Mouse (Mus musculus) intestine, embryonic 15.5 days (tissue): ENCODE results near the gene Hnrnph1. TPM values are rescaled to one million over a fixed set of nuclear protein-coding genes. Genes with fewer than 3 reads are reported as not detected.
A peak's percentile ranks its signal among the peaks of the same experiment; 100 is the strongest.

Source experiments
- ATAC-seq: fragments of 200-750 bp; cut with Nextera tagmentation; 2 replicates; pipeline ENCODE4 v1.8.0; 2017; ENCODE audit warnings: moderate TSS enrichment, moderate library complexity
- H3K27ac ChIP-seq: fragments of 300-500 bp; sonication (generic); 2 replicates; pipeline ENCODE4 v1.5.1; 2015; ENCODE audit warnings: mild to moderate bottlenecking, inconsistent platforms
- H3K27me3 ChIP-seq: fragments of 300-500 bp; sonication (generic); replicated peaks from 2 replicates; pipeline ENCODE4 v1.6.1; 2015; ENCODE audit warnings: inconsistent platforms
- H3K36me3 ChIP-seq: fragments of 300-500 bp; sonication (generic); 2 replicates; pipeline ENCODE4 v1.6.1; 2015; ENCODE audit warnings: inconsistent platforms
- H3K4me1 ChIP-seq: fragments of 300-500 bp; sonication (generic); replicated peaks from 2 replicates; pipeline ENCODE4 v1.6.1; 2015; ENCODE audit warnings: inconsistent platforms
- H3K4me2 ChIP-seq: fragments of 300-500 bp; sonication (generic); replicated peaks from 2 replicates; pipeline ENCODE4 v1.6.1; 2015; ENCODE audit warnings: mild to moderate bottlenecking, inconsistent platforms
- H3K4me3 ChIP-seq: fragments of 300-500 bp; sonication (generic); replicated peaks from 2 replicates; pipeline ENCODE4 v1.5.1; 2015; ENCODE audit warnings: inconsistent platforms
- H3K9ac ChIP-seq: fragments of 300-500 bp; sonication (generic); 2 replicates; pipeline ENCODE4 v1.6.1; 2015; ENCODE audit warnings: inconsistent platforms
- H3K9me3 ChIP-seq: fragments of 300-500 bp; sonication (generic); 2 replicates; pipeline ENCODE4 v1.6.1; 2016; ENCODE audit warnings: inconsistent platforms
- WGBS: fragments of 180-500 bp; shearing (Covaris S2); methylation state at CpG from one replicate; pipeline ENCODE4 v1.1.7; 2015; 5-methylcytosine and 5-hydroxymethylcytosine counted together
- polyA plus RNA-seq: library from polyadenylated mRNA; unstranded; fragments of >200 nt; fragmentation: Nextera tagmentation; extraction: Ambion mirVana; gene quantifications from 2 replicates; pipeline ENCODE4 v1.2.1, GENCODE M21; 2015

The Hnrnph1 gene
- polyA plus RNA-seq, 1 experiment from 2014 or later = 324 TPM

- H3K4me2 ChIP-seq = no peak overlapping the region
- H3K9ac ChIP-seq = no peak overlapping the region
- H3K27me3 ChIP-seq = no peaks in the 10 kb centered on the region
- ATAC-seq = no peak
- 0 out of 2 replicates have a peak, but pooled peaks cover 3% of the 10 kb centered on the region for H3K36me3 ChIP-seq
- 91% methylated on average over 6 of the region's 6 CpGs for WGBS
- H3K27ac ChIP-seq = no peak overlapping the region
- no peaks in the 10 kb centered on the region for H3K9me3 ChIP-seq
- H3K4me3 ChIP-seq = no peak overlapping the region
- H3K4me1 ChIP-seq = no peaks in the 10 kb centered on the region
Observed at GRCm38 (mm10) chr11:50393306-50393705, 16.5 kb downstream of the Hnrnph1 start.

- Histone ChIP-seq H3K9me3 (no peaks in the 10 kb centered on the region), H3K4me2 (no peak overlapping the region), H3K4me3 (no peak overlapping the region), H3K36me3 (no peaks in the 10 kb centered on the region), H3K27me3 (no peaks in the 10 kb centered on the region), H3K9ac (no peak overlapping the region), H3K4me1 (no peaks in the 10 kb centered on the region), H3K27ac (no peak overlapping the region)
- ATAC-seq = no peak
- WGBS = 84% methylated on average over 7 of the region's 7 CpGs
Observed at GRCm38 (mm10) chr11:50394731-50395130, 17.9 kb downstream of the Hnrnph1 start.

GRCm38 (mm10) chr11:50396766-50397307, 20.0 kb downstream of the Hnrnph1 start:
- H3K27ac ChIP-seq = no peak overlapping the region
- H3K4me1 ChIP-seq = no peaks in the 10 kb centered on the region
- no peaks in the 10 kb centered on the region for H3K9me3 ChIP-seq
- no peak for ATAC-seq
- H3K36me3 ChIP-seq = 0 out of 2 replicates have a peak, but pooled peaks cover 5% of the 10 kb centered on the region
- no peak overlapping the region for H3K4me2 ChIP-seq
- no peak overlapping the region for H3K4me3 ChIP-seq
- no peak overlapping the region for H3K9ac ChIP-seq
- 80% methylated on average over 11 of the region's 11 CpGs for WGBS
- H3K27me3 ChIP-seq = no peaks in the 10 kb centered on the region

- 78% methylated on average over 9 of the region's 9 CpGs for WGBS
- Histone ChIP-seq H3K4me2 (no peak overlapping the region), H3K9ac (no peak overlapping the region), H3K4me1 (no peaks in the 10 kb centered on the region), H3K4me3 (no peak overlapping the region), H3K9me3 (no peaks in the 10 kb centered on the region), H3K36me3 (peaks cover 6% of the 10 kb centered on the region; the same call in 1 of the 2 replicates), H3K27ac (no peak overlapping the region), H3K27me3 (no peaks in the 10 kb centered on the region)
- ATAC-seq = no peak
Observed at GRCm38 (mm10) chr11:50397316-50397715, 20.5 kb downstream of the Hnrnph1 start.

GRCm38 (mm10) chr11:50398803-50399202, 22.0 kb downstream of the Hnrnph1 start:
- no peak overlapping the region for H3K4me2 ChIP-seq
- no peaks in the 10 kb centered on the region for H3K9me3 ChIP-seq
- no peak overlapping the region for H3K27ac ChIP-seq
- 88% methylated on average over 13 of the region's 13 CpGs for WGBS
- no peaks in the 10 kb centered on the region for H3K4me1 ChIP-seq
- no peak for ATAC-seq
- peaks cover 15% of the 10 kb centered on the region for H3K36me3 ChIP-seq
- H3K9ac ChIP-seq = no peak overlapping the region
- no peak overlapping the region for H3K4me3 ChIP-seq
- no peaks in the 10 kb centered on the region for H3K27me3 ChIP-seq

- H3K27ac ChIP-seq = no peak overlapping the region
- H3K27me3 ChIP-seq = no peaks in the 10 kb centered on the region
- H3K4me2 ChIP-seq = no peak overlapping the region
- WGBS = 88% methylated on average over 3 of the region's 3 CpGs
- ATAC-seq = no peak
- H3K4me1 ChIP-seq = no peaks in the 10 kb centered on the region
- no peak overlapping the region for H3K4me3 ChIP-seq
- peaks cover 15% of the 10 kb centered on the region for H3K36me3 ChIP-seq
- no peaks in the 10 kb centered on the region for H3K9me3 ChIP-seq
- no peak overlapping the region for H3K9ac ChIP-seq
Observed at GRCm38 (mm10) chr11:50402481-50402880, 25.7 kb downstream of the Hnrnph1 start.

GRCm38 (mm10) chr11:50403367-50404014, 26.7 kb downstream of the Hnrnph1 start:
- Histone ChIP-seq H3K4me2 (no peak overlapping the region), H3K9ac (no peak overlapping the region), H3K4me3 (no peak overlapping the region), H3K27ac (no peak overlapping the region), H3K27me3 (no peaks in the 10 kb centered on the region), H3K9me3 (no peaks in the 10 kb centered on the region), H3K4me1 (no peaks in the 10 kb centered on the region), H3K36me3 (peaks cover 15% of the 10 kb centered on the region)
- WGBS = 70% methylated on average over 10 of the region's 10 CpGs
- no peak for ATAC-seq

GRCm38 (mm10) chr11:50407235-50407634, 30.4 kb downstream of the Hnrnph1 start:
- Histone ChIP-seq H3K9ac (no peak overlapping the region), H3K36me3 (peaks cover 17% of the 10 kb centered on the region), H3K9me3 (no peaks in the 10 kb centered on the region), H3K4me2 (no peak overlapping the region), H3K4me1 (no peaks in the 10 kb centered on the region), H3K27me3 (no peaks in the 10 kb centered on the region), H3K4me3 (no peak overlapping the region), H3K27ac (no peak overlapping the region)
- ATAC-seq = no peak
- WGBS = 63% methylated on average over 6 of the region's 6 CpGs

- WGBS = 91% methylated on average over 6 of the region's 6 CpGs
- no peak overlapping the region for H3K4me3 ChIP-seq
- H3K36me3 ChIP-seq = peaks cover 5% of the 10 kb centered on the region; the same call in 1 of the 2 replicates
- H3K9me3 ChIP-seq = no peaks in the 10 kb centered on the region
- H3K4me2 ChIP-seq = no peak overlapping the region
- no peaks in the 10 kb centered on the region for H3K27me3 ChIP-seq
- no peak overlapping the region for H3K27ac ChIP-seq
- no peak for ATAC-seq
- H3K9ac ChIP-seq = no peak overlapping the region
- H3K4me1 ChIP-seq = no peaks in the 10 kb centered on the region
Observed at GRCm38 (mm10) chr11:50415563-50416241, 38.9 kb downstream of the Hnrnph1 start.

GRCm38 (mm10) chr11:50417856-50418255, 41.1 kb downstream of the Hnrnph1 start:
- Histone ChIP-seq H3K27ac (no peak overlapping the region), H3K9ac (no peak overlapping the region), H3K4me3 (no peak overlapping the region), H3K9me3 (no peaks in the 10 kb centered on the region), H3K36me3 (peaks cover 5% of the 10 kb centered on the region; the same call in 1 of the 2 replicates), H3K27me3 (no peaks in the 10 kb centered on the region), H3K4me2 (no peak overlapping the region), H3K4me1 (no peaks in the 10 kb centered on the region; the same call in 1 of the 2 replicates)
- no peak for ATAC-seq
- 71% methylated on average over 2 of the region's 2 CpGs for WGBS

GRCm38 (mm10) chr11:50421461-50421860, 44.7 kb downstream of the Hnrnph1 start:
- peaks cover 5% of the 10 kb centered on the region; the same call in 1 of the 2 replicates for H3K36me3 ChIP-seq
- no peaks in the 10 kb centered on the region for H3K9me3 ChIP-seq
- WGBS = 43% methylated on average over 5 of the region's 5 CpGs
- peak overlapping the region; percentile 30 for H3K4me3 ChIP-seq
- H3K4me1 ChIP-seq = no peaks in the 10 kb centered on the region; the same call in 1 of the 2 replicates
- H3K9ac ChIP-seq = peak overlapping the region; percentile 17; the same call in 1 of the 2 replicates
- peak; percentile 29; the same call in 1 of the 2 replicates for ATAC-seq
- H3K27ac ChIP-seq = no peak overlapping the region
- H3K27me3 ChIP-seq = no peaks in the 10 kb centered on the region
- H3K4me2 ChIP-seq = peak overlapping the region; percentile 67

- no peak overlapping the region for H3K27ac ChIP-seq
- H3K36me3 ChIP-seq = peaks cover 5% of the 10 kb centered on the region; the same call in 1 of the 2 replicates
- no peaks in the 10 kb centered on the region for H3K9me3 ChIP-seq
- peak overlapping the region; percentile 30 for H3K4me3 ChIP-seq
- H3K4me1 ChIP-seq = no peaks in the 10 kb centered on the region; the same call in 1 of the 2 replicates
- peak overlapping the region; percentile 17; the same call in 1 of the 2 replicates for H3K9ac ChIP-seq
- ATAC-seq = peak; percentile 95
- H3K4me2 ChIP-seq = peak overlapping the region; percentile 67
- H3K27me3 ChIP-seq = no peaks in the 10 kb centered on the region
- WGBS = 24% methylated on average over 22 of the region's 22 CpGs
Observed at GRCm38 (mm10) chr11:50421934-50422780, 45.4 kb downstream of the Hnrnph1 start.
